Mouse (Mus musculus) hindbrain, embryonic 15.5 days (tissue): ENCODE data around the gene Retreg1. TPM values are rescaled to one million over a fixed set of nuclear protein-coding genes. Genes with fewer than 3 reads are reported as not detected.

Source experiments
- ATAC-seq: fragments of 200-750 bp; cut with Nextera tagmentation; 2 replicates; pipeline ENCODE4 v1.8.0; 2017; ENCODE audit warnings: low read depth, moderate number of reproducible peaks, moderate TSS enrichment; ENCODE audit not compliant: low FRiP score
- H3K27ac ChIP-seq: fragments of 300-500 bp; sonication (generic); replicated peaks from 2 replicates; pipeline ENCODE4 v1.5.1; 2015; ENCODE audit warnings: mild to moderate bottlenecking, inconsistent platforms
- H3K27me3 ChIP-seq: fragments of 300-500 bp; sonication (generic); 2 replicates; pipeline ENCODE4 v1.6.1; 2015; ENCODE audit warnings: control low read depth, inconsistent platforms
- H3K36me3 ChIP-seq: fragments of 300-500 bp; sonication (generic); 2 replicates; pipeline ENCODE4 v1.6.1; 2015; ENCODE audit warnings: control low read depth, inconsistent platforms
- H3K4me1 ChIP-seq: fragments of 300-500 bp; sonication (generic); replicated peaks from 2 replicates; pipeline ENCODE4 v1.6.1; 2015; ENCODE audit warnings: control low read depth, inconsistent platforms
- H3K4me2 ChIP-seq: fragments of 300-500 bp; sonication (generic); 2 replicates; pipeline ENCODE4 v1.6.1; 2015; ENCODE audit warnings: moderate library complexity, mild to moderate bottlenecking, inconsistent platforms
- H3K4me3 ChIP-seq: fragments of 300-500 bp; sonication (generic); 2 replicates; pipeline ENCODE4 v1.5.1; 2015; ENCODE audit warnings: mild to moderate bottlenecking, inconsistent platforms
- H3K9ac ChIP-seq: fragments of 300-500 bp; sonication (generic); 2 replicates; pipeline ENCODE4 v1.6.1; 2015; ENCODE audit warnings: inconsistent platforms
- H3K9me3 ChIP-seq: fragments of 300-500 bp; sonication (generic); 2 replicates; pipeline ENCODE4 v1.6.1; 2016; ENCODE audit warnings: control low read depth, inconsistent platforms
- WGBS: fragments of 180-500 bp; shearing (Covaris S2); methylation state at CpG from one replicate; pipeline ENCODE4 v1.1.7; 2015; 5-methylcytosine and 5-hydroxymethylcytosine counted together
- polyA plus RNA-seq: library from polyadenylated mRNA; unstranded; fragments of >200 nt; fragmentation: Nextera tagmentation; extraction: Ambion mirVana; gene quantifications from 2 replicates; pipeline ENCODE4 v1.2.1, GENCODE M21; 2015

Retreg1 gene
- polyA plus RNA-seq, 1 experiment from 2014 or later = 13.4 TPM

DNA sequence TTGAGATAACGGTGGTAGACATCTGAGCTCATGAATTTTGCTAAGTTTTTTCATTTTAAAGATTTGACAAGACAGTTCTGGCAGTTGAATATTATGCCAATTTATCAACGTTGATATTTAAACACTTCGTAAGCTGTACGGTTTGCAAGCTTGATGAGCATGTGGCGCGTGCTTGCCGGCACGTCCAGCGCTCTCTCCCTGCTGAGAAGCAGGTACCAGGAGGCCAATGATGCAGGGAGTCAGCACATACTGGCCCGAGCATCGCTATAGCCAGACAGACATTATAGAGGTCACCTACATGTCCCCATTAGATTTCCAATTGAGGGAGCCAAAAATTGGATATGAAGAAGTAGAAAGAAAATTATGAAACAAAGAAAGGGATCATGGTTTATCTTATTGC lies 98.5 kb downstream of the Retreg1 start:
- Histone ChIP-seq H3K27me3 (no peaks in the 10 kb centered on the region), H3K36me3 (no peaks in the 10 kb centered on the region), H3K9ac (no peak overlapping the region), H3K4me2 (no peak overlapping the region), H3K9me3 (no peaks in the 10 kb centered on the region), H3K4me1 (no peaks in the 10 kb centered on the region), H3K27ac (no peak overlapping the region), H3K4me3 (no peak overlapping the region)
- no peak for ATAC-seq
- WGBS = 74% methylated on average over 11 of the region's 11 CpGs

DNA sequence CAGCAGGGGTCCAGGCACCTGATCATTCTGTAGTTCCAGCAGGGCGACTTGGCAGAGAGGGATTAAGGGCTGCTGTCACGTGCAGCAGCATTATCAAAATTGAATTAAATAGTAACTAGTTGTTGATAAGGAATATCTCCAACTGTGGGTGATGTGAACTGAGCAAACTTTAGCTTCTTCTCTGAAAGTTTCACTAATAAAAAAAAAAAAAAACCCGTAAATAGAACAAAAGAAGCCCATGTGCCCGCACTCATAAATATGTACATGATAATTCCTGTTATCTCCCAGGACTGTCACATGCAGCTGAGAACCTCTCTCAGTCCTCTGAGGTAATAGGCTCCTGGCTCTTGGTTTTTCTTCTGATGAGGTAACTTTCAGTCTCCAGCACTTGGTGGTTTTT lies 99.4 kb downstream of the Retreg1 start:
- 69% methylated on average over 4 of the region's 4 CpGs for WGBS

DNA sequence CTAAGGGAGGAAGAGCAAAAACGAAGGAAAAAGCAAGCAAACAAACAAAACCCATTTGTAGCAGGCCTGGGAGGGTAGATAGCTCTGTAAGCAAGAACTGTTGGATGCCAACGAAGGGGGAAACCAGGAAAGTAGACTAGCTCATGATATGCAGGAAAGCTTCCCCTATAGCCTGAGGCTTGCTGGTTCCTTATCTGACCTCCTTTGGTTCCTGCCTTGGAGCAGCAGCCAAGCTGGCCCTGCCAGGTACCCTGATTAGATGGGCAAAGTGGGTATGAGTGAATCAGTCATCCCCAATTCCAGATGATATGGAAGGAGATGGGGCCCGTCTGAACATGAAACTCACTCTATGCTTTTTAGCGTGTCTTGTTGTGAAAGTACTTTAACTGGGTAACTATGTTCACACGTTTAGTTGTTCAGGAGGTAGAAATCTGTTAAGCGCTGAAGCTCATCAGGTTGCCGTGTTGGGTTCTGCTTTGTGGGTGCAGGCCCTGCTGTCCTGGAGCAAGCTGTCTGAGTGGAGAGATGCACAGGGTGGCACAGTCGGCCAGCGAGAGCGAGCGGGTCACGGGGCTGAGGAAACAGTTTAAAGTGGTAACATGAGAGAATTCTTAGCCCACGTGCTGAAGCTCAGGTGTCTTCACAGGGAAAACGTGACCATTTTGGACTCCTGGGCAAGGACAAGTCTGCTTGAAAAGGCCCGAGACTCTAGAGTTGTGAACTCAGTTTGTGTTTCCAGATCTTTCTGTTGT lies 100.6 kb downstream of the Retreg1 start:
- H3K4me3 ChIP-seq = no peak overlapping the region
- no peak overlapping the region for H3K9ac ChIP-seq
- H3K4me1 ChIP-seq = no peaks in the 10 kb centered on the region
- H3K27ac ChIP-seq = no peak overlapping the region
- no peaks in the 10 kb centered on the region for H3K9me3 ChIP-seq
- 92% methylated on average over 15 of the region's 15 CpGs for WGBS
- no peak for ATAC-seq
- H3K36me3 ChIP-seq = no peaks in the 10 kb centered on the region
- H3K4me2 ChIP-seq = no peak overlapping the region
- H3K27me3 ChIP-seq = no peaks in the 10 kb centered on the region

More for the DNA sequence above, 99.4 kb downstream of the Retreg1 start:
- H3K9ac ChIP-seq = no peak overlapping the region
- no peaks in the 10 kb centered on the region for H3K9me3 ChIP-seq
- no peaks in the 10 kb centered on the region for H3K4me1 ChIP-seq
- no peaks in the 10 kb centered on the region for H3K27me3 ChIP-seq
- no peak overlapping the region for H3K27ac ChIP-seq
- H3K4me2 ChIP-seq = no peak overlapping the region
- ATAC-seq = no peak
- no peaks in the 10 kb centered on the region for H3K36me3 ChIP-seq
- no peak overlapping the region for H3K4me3 ChIP-seq

DNA sequence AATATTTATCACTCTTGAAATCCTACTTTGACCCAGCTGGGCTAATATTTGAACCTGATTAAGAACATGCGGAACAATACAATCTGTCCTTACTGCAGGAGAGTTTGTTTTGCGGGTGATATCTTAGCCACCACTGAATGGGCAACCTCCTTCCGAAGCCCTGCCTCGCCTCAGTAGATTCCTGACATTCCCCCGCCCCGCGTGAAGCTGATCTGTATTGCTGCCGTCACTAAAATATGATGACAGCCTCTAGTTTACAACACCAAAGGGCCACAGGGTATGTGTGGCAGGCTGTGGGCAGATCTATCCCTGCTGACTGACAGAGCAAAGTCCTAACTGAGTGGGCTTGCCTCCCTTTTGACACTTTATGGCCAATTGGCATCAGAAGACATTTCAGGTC lies 102.2 kb downstream of the Retreg1 start:
- Histone ChIP-seq H3K4me1 (no peaks in the 10 kb centered on the region), H3K27ac (no peak overlapping the region), H3K4me2 (no peak overlapping the region), H3K27me3 (no peaks in the 10 kb centered on the region), H3K9ac (no peak overlapping the region), H3K36me3 (no peaks in the 10 kb centered on the region), H3K9me3 (no peaks in the 10 kb centered on the region), H3K4me3 (no peak overlapping the region)
- no peak for ATAC-seq
- 90% methylated on average over 8 of the region's 8 CpGs for WGBS

DNA sequence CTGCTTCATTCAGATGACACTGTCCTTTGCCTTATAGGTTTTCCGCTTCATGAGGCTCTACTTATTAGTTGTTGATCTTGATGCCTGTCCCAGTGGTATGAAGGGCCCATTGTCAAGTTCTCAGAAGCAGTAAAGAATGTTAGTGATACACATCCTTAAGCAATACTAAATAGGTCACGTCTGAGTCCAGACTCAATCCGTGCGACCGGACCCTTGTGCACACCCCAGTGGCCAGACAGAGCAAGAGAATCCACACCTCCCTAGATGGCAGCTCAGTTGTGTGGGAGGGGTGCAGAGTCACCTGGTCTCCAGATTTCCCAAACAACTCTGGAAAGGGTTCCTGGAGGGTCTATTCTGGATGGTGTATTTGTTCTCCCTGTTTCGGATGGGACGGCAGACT lies 103.5 kb downstream of the Retreg1 start:
- no peaks in the 10 kb centered on the region for H3K36me3 ChIP-seq
- no peak overlapping the region for H3K27ac ChIP-seq
- 93% methylated on average over 7 of the region's 7 CpGs for WGBS
- H3K4me1 ChIP-seq = no peaks in the 10 kb centered on the region
- H3K4me3 ChIP-seq = no peak overlapping the region
- H3K27me3 ChIP-seq = no peaks in the 10 kb centered on the region
- ATAC-seq = no peak
- no peak overlapping the region for H3K9ac ChIP-seq
- H3K9me3 ChIP-seq = no peaks in the 10 kb centered on the region
- no peak overlapping the region for H3K4me2 ChIP-seq

DNA sequence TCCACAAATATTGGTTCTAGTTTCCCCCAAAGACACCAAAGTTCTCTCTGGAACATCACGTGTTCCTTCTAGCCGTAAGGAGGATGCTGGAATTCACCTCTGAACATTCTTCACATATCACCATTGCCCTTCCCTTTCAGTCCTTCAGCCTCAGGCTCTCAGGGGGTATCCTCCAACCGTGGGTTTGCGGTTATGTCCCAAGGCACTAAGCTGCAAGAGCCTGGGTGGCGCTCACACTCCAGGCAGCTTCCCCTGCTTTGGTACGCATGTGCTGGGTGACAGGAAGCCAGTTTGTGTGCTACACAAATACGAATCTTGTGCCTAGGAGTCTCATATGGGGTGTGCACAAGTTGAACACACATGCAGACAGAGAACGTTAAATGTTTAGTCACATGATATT lies 104.4 kb downstream of the Retreg1 start:
- Histone ChIP-seq H3K9ac (no peak overlapping the region), H3K36me3 (no peaks in the 10 kb centered on the region), H3K4me1 (no peaks in the 10 kb centered on the region), H3K4me3 (no peak overlapping the region), H3K27ac (no peak overlapping the region), H3K9me3 (no peaks in the 10 kb centered on the region), H3K4me2 (no peak overlapping the region), H3K27me3 (no peaks in the 10 kb centered on the region)
- ATAC-seq = no peak
- 84% methylated on average over 8 of the region's 8 CpGs for WGBS

DNA sequence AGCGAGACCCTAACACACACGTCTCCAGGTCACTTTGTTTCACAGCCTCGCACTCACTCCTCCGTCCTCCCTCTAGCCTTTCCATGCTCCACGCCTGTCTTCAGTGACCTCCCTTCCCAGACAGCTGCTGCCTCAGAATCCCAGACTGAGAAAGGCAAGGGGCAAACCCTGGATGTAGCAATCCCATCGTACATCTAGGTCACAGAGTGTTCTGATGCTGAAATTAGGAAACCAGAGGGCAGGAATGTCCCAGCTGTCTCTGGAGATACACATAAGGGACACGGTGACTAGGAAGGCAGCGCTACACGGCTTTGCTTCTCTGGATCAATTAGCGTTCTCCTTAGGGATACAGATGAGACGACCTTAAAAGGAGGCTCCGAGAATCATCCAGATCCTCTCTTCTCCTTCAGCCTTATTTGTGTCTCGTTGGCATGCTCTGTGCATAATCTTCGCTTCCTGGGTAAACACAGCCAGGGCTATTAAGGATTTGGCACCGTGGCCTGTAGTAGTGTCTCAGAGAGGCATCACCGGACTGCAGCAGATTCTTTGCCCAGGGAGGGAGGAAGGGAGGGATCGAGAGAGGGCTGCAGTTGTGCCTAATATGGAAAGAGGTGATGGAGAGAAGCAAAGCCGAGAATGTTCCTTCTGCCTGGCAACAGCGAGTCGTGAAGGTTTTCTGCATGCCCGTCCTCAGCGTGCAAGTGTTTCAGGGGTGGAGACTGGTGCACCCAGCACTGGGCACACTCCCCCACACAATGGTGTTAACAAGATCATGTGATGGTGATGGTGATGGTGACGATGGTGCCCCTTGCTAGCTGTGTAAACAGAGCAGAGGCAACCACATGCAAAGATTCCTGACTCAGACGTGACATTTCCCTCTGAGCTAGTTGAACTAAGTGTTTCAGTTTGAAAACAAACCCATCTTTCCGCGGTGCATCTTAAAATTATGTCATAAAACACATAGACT lies 105.6 kb downstream of the Retreg1 start:
- no peaks in the 10 kb centered on the region for H3K36me3 ChIP-seq
- H3K27me3 ChIP-seq = no peaks in the 10 kb centered on the region
- no peak overlapping the region for H3K4me2 ChIP-seq
- 79% methylated on average over 26 of the region's 26 CpGs for WGBS
- no peaks in the 10 kb centered on the region for H3K9me3 ChIP-seq
- no peak overlapping the region for H3K27ac ChIP-seq
- no peak for ATAC-seq
- no peak overlapping the region for H3K9ac ChIP-seq
- H3K4me3 ChIP-seq = no peak overlapping the region
- H3K4me1 ChIP-seq = no peaks in the 10 kb centered on the region

DNA sequence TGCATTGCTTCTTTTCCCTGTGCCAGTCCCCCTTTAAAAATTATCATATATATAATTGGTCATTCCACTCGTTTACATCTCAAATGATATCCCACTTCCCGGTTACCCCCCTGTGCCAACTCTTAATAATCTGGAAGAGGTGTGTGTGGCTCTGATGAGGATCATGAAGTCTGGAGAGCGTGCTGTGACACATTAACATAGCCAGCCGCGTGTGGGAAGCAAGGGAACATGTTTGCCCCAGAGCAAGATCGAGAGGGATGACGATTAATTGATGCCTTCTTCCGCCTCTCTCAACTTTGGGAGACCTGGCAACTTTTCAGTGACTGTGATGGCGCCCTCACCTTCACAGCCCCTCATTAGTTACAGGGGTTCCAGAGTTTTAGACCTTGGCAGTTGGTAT lies 106.7 kb downstream of the Retreg1 start:
- Histone ChIP-seq H3K9me3 (no peaks in the 10 kb centered on the region), H3K4me3 (no peak overlapping the region), H3K36me3 (no peaks in the 10 kb centered on the region), H3K9ac (no peak overlapping the region), H3K4me1 (no peaks in the 10 kb centered on the region), H3K27ac (no peak overlapping the region), H3K4me2 (no peak overlapping the region), H3K27me3 (no peaks in the 10 kb centered on the region)
- no peak for ATAC-seq
- WGBS = 78% methylated on average over 9 of the region's 9 CpGs

DNA sequence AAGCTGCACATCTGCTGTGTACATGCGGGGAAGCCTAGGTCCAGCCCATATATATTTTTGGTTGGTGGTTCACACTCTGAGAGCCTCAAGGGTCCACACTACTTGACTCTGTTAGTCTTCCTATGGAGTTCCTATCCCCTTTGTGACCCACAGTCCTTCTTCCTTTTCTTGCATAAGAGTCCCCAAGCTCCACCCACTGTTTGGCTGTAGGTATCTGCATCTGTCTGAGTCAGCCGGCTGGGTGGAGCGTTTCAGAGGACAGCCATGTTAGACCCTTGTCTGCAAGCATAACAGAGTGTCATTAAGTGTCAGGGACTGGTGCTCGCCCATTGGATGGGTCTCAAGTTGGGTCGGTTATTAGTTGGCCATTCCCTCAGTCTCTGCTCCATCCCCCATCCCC lies 107.6 kb downstream of the Retreg1 start:
- WGBS = 83% methylated on average over 5 of the region's 5 CpGs
- no peak for ATAC-seq

DNA sequence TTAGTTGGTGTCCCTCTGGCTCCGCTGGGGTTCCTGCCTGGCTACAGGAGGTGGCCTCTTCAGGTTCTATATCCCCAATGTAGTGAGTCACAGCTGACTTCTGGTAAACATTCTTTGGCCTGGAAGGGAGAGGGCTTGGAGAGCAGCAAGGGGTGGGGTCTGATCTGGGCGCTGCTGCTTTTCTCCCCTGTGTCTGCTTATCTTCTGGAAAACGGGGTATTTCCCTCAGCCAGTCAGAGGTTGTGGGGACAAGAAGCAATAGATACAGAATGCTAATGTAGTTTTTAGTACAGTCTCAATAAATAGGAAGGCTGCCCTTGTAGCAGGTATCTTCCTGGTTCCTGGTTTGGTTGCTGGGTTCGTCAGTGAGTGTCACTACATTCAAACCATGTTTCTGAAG lies 108.1 kb downstream of the Retreg1 start:
- ATAC-seq = no peak
- Histone ChIP-seq H3K4me1 (no peaks in the 10 kb centered on the region), H3K4me2 (no peak overlapping the region), H3K4me3 (no peak overlapping the region), H3K27me3 (no peaks in the 10 kb centered on the region), H3K9ac (no peak overlapping the region), H3K36me3 (no peaks in the 10 kb centered on the region), H3K27ac (no peak overlapping the region), H3K9me3 (no peaks in the 10 kb centered on the region)
- 86% methylated on average over 4 of the region's 4 CpGs for WGBS

More for the DNA sequence above, 107.6 kb downstream of the Retreg1 start:
- Histone ChIP-seq H3K9ac (no peak overlapping the region), H3K27ac (no peak overlapping the region), H3K4me1 (no peaks in the 10 kb centered on the region), H3K4me3 (no peak overlapping the region), H3K36me3 (no peaks in the 10 kb centered on the region), H3K9me3 (no peaks in the 10 kb centered on the region), H3K27me3 (no peaks in the 10 kb centered on the region), H3K4me2 (no peak overlapping the region)

DNA sequence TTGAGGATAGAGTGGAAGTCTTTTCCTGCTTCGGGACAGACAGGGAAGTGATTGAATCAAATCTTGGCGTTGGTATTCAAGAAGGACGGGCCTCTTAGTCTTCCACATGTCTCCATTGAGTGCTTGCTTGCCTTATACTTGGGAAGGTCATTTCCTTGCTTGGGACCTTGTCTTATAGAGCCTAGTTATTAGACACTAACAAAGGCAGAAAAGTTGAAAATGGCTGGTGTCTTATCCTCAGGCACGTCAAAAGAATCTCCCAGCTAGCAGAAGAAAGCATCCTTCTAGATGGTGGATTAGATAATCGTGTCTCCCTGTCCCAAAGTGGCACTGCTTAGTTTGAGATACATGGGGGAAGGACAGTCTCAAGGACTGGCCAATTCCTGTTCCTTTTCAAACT lies 113.0 kb downstream of the Retreg1 start:
- 90% methylated on average over 5 of the region's 5 CpGs for WGBS
- no peak overlapping the region for H3K27ac ChIP-seq
- H3K4me2 ChIP-seq = no peak overlapping the region
- H3K4me3 ChIP-seq = no peak overlapping the region
- no peaks in the 10 kb centered on the region for H3K9me3 ChIP-seq
- no peak for ATAC-seq
- no peaks in the 10 kb centered on the region for H3K27me3 ChIP-seq
- no peak overlapping the region for H3K9ac ChIP-seq
- no peaks in the 10 kb centered on the region for H3K36me3 ChIP-seq
- H3K4me1 ChIP-seq = no peaks in the 10 kb centered on the region

DNA sequence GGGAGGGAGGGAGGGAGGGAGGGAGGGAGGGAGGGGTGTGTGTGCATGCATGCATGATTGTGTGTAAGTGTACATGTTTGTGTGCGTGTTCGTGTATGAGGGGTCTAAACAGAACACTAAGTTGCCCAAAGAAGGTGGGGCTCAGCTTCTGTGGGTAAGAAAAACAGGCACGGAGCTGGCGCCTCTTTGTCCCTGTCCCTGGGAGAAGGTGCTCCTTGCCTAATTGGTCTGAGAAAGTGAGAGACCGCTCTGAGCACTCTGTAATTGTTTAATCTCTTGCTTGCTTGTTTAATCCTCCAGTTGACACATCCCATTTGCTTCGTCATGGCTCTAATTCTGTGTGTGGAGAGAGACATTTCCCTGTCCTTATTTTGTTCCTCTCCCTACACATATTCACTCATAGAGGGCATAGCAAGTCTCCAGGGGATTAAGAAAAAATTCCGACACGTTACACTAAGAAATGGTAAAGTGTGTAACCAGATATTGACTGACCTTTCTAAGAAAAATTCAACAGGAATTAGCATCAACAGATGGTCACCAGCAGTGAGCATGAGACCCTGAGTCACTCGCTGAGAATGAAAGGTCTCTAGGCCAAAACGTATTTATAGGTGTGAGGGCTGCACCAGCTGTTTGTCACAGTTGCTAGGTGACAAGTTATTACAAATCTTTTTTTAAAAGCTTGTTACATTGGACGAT lies 113.6 kb downstream of the Retreg1 start:
- no peak for ATAC-seq
- H3K4me1 ChIP-seq = no peaks in the 10 kb centered on the region
- no peaks in the 10 kb centered on the region for H3K9me3 ChIP-seq
- H3K4me3 ChIP-seq = no peak overlapping the region
- no peak overlapping the region for H3K4me2 ChIP-seq
- H3K9ac ChIP-seq = no peak overlapping the region
- H3K27me3 ChIP-seq = no peaks in the 10 kb centered on the region
- no peak overlapping the region for H3K27ac ChIP-seq
- no peaks in the 10 kb centered on the region for H3K36me3 ChIP-seq
- 64% methylated on average over 11 of the region's 11 CpGs for WGBS
